Mouse (Mus musculus): ENCODE results near the gene Alox12.

- no peak for TF ChIP-seq POLR2A (IDR thresholded peaks at IDR 0.05; ENCODE audit: control insufficient read depth in 1 of 2, insufficient read depth in 1 of 2, low read depth in 1 of 2, low read length in 2 of 2, poor library complexity in 1 of 2)
- no peak for TF ChIP-seq EP300 (IDR thresholded peaks at IDR 0.05; ENCODE audit: low read depth in 1 of 2, low read length in 2 of 2)
- TF ChIP-seq CTCF (IDR thresholded peaks at IDR 0.05 in 2 of 3, conservative IDR thresholded peaks at IDR 0.05 in 1 of 3; ENCODE audit: control insufficient read depth in 1 of 3, insufficient read depth in 1 of 3, low read depth in 2 of 3, low read length in 3 of 3, poor library complexity in 1 of 3, severe bottlenecking in 1 of 3): no peak
- no peak for TF ChIP-seq GABPA (IDR thresholded peaks at IDR 0.05; ENCODE audit: low read depth, low read length)
- no peak for TF ChIP-seq RCOR1 (IDR thresholded peaks at IDR 0.05; ENCODE audit: low read depth, low read length)
Measured at GRCm38 (mm10) chr11:70227661-70228245, 27.4 kb downstream of the Alox12 start.
